Mouse (Mus musculus): ENCODE measurements at regions not wholly inside any gene's neighbourhood (a gene's known extent, or its start where the extent isn't known, plus 50 kb on each side); places are given as distances from the start of the nearest gene placed in this dataset.
"Not testable (repeated sequence)": the region's sequence is repeated elsewhere in the genome, so short reads cannot be mapped to it uniquely, and the experiment has no call there.

- DNase-seq (ENCODE audit: low read depth in 1 of 2, low spot score in 2 of 2) = peak in 1 of 2 experiments; percentile 40
- no peaks in the 10 kb centered on the region for H3K36me3 ChIP-seq (ENCODE audit: control insufficient read depth, insufficient read depth, low read length)
Measured at GRCm38 (mm10) chr12:114495741-114496140, 952.0 kb downstream of the Adam6a start.

GRCm38 (mm10) chr12:114513143-114513542 lies 969.4 kb downstream of the Adam6a start:
- no peak overlapping the region for H3K27ac ChIP-seq (ENCODE audit: insufficient read depth, low read length)
- WGBS = 44% methylated on average over 2 of the region's 2 CpGs
- no peak for DNase-seq (ENCODE audit: low read depth in 1 of 2, low spot score in 2 of 2)
- no peak overlapping the region for H3K4me3 ChIP-seq (ENCODE audit: extremely low read depth, insufficient read depth, insufficient read length)
- TF ChIP-seq POLR2A (IDR thresholded peaks at IDR 0.05; ENCODE audit: low read depth, low read length) = no peak
- TF ChIP-seq CTCF (IDR thresholded peaks at IDR 0.05; ENCODE audit: extremely low read depth, insufficient read depth, insufficient read length, insufficient replicate concordance) = no peak
- no peaks in the 10 kb centered on the region for H3K36me3 ChIP-seq (ENCODE audit: control insufficient read depth, insufficient read depth, low read length)
- no peaks in the 10 kb centered on the region for H3K27me3 ChIP-seq (ENCODE audit: control insufficient read depth, insufficient read depth, low read length)
- no peaks in the 10 kb centered on the region for H3K4me1 ChIP-seq (ENCODE audit: control insufficient read depth, insufficient read depth, insufficient read length)

More at GRCm38 (mm10) chr12:114495741-114496140, 952.0 kb downstream of the Adam6a start:
- Histone ChIP-seq H3K4me1 (ENCODE audit: control insufficient read depth, insufficient read depth, insufficient read length) (no peaks in the 10 kb centered on the region), H3K27me3 (ENCODE audit: control insufficient read depth, insufficient read depth, low read length) (no peaks in the 10 kb centered on the region), H3K4me3 (ENCODE audit: extremely low read depth, insufficient read depth, insufficient read length) (no peak overlapping the region), H3K27ac (ENCODE audit: insufficient read depth, low read length) (no peak overlapping the region)
- 45% methylated on average over 2 of the region's 2 CpGs for WGBS
- TF ChIP-seq POLR2A (IDR thresholded peaks at IDR 0.05; ENCODE audit: low read depth, low read length) (no peak), CTCF (IDR thresholded peaks at IDR 0.05; ENCODE audit: extremely low read depth, insufficient read depth, insufficient read length, insufficient replicate concordance) (no peak)

GRCm38 (mm10) chr12:114542094-114542493 lies 998.4 kb downstream of the Adam6a start:
- not testable (repeated sequence) for H3K4me1 ChIP-seq (ENCODE audit: control insufficient read depth, insufficient read depth, insufficient read length); H3K27me3 ChIP-seq (ENCODE audit: control insufficient read depth, insufficient read depth, low read length); H3K4me3 ChIP-seq (ENCODE audit: extremely low read depth, insufficient read depth, insufficient read length); DNase-seq (ENCODE audit: low read depth in 1 of 2, low spot score in 2 of 2); H3K27ac ChIP-seq (ENCODE audit: insufficient read depth, low read length); H3K36me3 ChIP-seq (ENCODE audit: control insufficient read depth, insufficient read depth, low read length)
- 22% methylated on average over 1 of the region's 1 CpGs for WGBS

GRCm38 (mm10) chr12:114544931-114545330 lies 1001.2 kb downstream of the Adam6a start:
- H3K4me3 ChIP-seq (ENCODE audit: extremely low read depth, insufficient read depth, insufficient read length); H3K27ac ChIP-seq (ENCODE audit: insufficient read depth, low read length); H3K4me1 ChIP-seq (ENCODE audit: control insufficient read depth, insufficient read depth, insufficient read length); H3K27me3 ChIP-seq (ENCODE audit: control insufficient read depth, insufficient read depth, low read length); H3K36me3 ChIP-seq (ENCODE audit: control insufficient read depth, insufficient read depth, low read length): not testable (repeated sequence)
- DNase-seq (ENCODE audit: low read depth in 1 of 2, low spot score in 2 of 2) = peak in 1 of 2 experiments; percentile 7
- WGBS = 5% methylated on average over 1 of the region's 1 CpGs

- WGBS = 56% methylated on average over 1 of the region's 1 CpGs
- no peak overlapping the region; the same call in 1 of the 2 replicates for H3K4me3 ChIP-seq (ENCODE audit: extremely low read depth, insufficient read depth, insufficient read length)
- H3K27ac ChIP-seq (ENCODE audit: insufficient read depth, low read length) = no peak overlapping the region
- peaks cover 7% of the 10 kb centered on the region; the same call in 1 of the 2 replicates for H3K4me1 ChIP-seq (ENCODE audit: control insufficient read depth, insufficient read depth, insufficient read length)
- TF ChIP-seq POLR2A (IDR thresholded peaks at IDR 0.05; ENCODE audit: low read depth, low read length) (no peak), CTCF (IDR thresholded peaks at IDR 0.05; ENCODE audit: extremely low read depth, insufficient read depth, insufficient read length, insufficient replicate concordance) (no peak)
- no peaks in the 10 kb centered on the region for H3K36me3 ChIP-seq (ENCODE audit: control insufficient read depth, insufficient read depth, low read length)
- H3K27me3 ChIP-seq (ENCODE audit: control insufficient read depth, insufficient read depth, low read length) = no peaks in the 10 kb centered on the region
- DNase-seq (ENCODE audit: low read depth in 1 of 2, low spot score in 2 of 2) = no peak
Measured at GRCm38 (mm10) chr12:114562440-114562839, 1018.7 kb downstream of the Adam6a start.

GRCm38 (mm10) chr12:114562978-114563377 lies 1019.3 kb downstream of the Adam6a start:
- Histone ChIP-seq H3K4me3 (ENCODE audit: extremely low read depth, insufficient read depth, insufficient read length) (no peak overlapping the region), H3K36me3 (ENCODE audit: control insufficient read depth, insufficient read depth, low read length) (no peaks in the 10 kb centered on the region), H3K4me1 (ENCODE audit: control insufficient read depth, insufficient read depth, insufficient read length) (peaks cover 7% of the 10 kb centered on the region; the same call in 1 of the 2 replicates), H3K27me3 (ENCODE audit: control insufficient read depth, insufficient read depth, low read length) (no peaks in the 10 kb centered on the region), H3K27ac (ENCODE audit: insufficient read depth, low read length) (no peak overlapping the region)
- DNase-seq (ENCODE audit: low read depth in 1 of 2, low spot score in 2 of 2) = no peak
- WGBS = 63% methylated on average over 5 of the region's 5 CpGs
- TF ChIP-seq POLR2A (IDR thresholded peaks at IDR 0.05; ENCODE audit: low read depth, low read length) = no peak
- TF ChIP-seq CTCF (IDR thresholded peaks at IDR 0.05; ENCODE audit: extremely low read depth, insufficient read depth, insufficient read length, insufficient replicate concordance) = no peak

GRCm38 (mm10) chr12:114563683-114564082 lies 1020.0 kb downstream of the Adam6a start:
- TF ChIP-seq CTCF (IDR thresholded peaks at IDR 0.05; ENCODE audit: extremely low read depth, insufficient read depth, insufficient read length, insufficient replicate concordance) = no peak
- no peaks in the 10 kb centered on the region for H3K36me3 ChIP-seq (ENCODE audit: control insufficient read depth, insufficient read depth, low read length)
- WGBS = 29% methylated on average over 1 of the region's 1 CpGs
- H3K27me3 ChIP-seq (ENCODE audit: control insufficient read depth, insufficient read depth, low read length) = no peaks in the 10 kb centered on the region
- H3K4me3 ChIP-seq (ENCODE audit: extremely low read depth, insufficient read depth, insufficient read length) = no peak overlapping the region
- no peak overlapping the region for H3K27ac ChIP-seq (ENCODE audit: insufficient read depth, low read length)
- DNase-seq (ENCODE audit: low read depth in 1 of 2, low spot score in 2 of 2) = no peak
- peaks cover 7% of the 10 kb centered on the region; the same call in 1 of the 2 replicates for H3K4me1 ChIP-seq (ENCODE audit: control insufficient read depth, insufficient read depth, insufficient read length)
